Mouse (Mus musculus): Measurements from ENCODE around the gene Cyfip2. TPM values are rescaled to one million over a fixed set of nuclear protein-coding genes. Genes with fewer than 3 reads are reported as not detected.

The Cyfip2 gene
- total RNA-seq, 1 experiment from 2014 or later, result 79.8 TPM

DNA sequence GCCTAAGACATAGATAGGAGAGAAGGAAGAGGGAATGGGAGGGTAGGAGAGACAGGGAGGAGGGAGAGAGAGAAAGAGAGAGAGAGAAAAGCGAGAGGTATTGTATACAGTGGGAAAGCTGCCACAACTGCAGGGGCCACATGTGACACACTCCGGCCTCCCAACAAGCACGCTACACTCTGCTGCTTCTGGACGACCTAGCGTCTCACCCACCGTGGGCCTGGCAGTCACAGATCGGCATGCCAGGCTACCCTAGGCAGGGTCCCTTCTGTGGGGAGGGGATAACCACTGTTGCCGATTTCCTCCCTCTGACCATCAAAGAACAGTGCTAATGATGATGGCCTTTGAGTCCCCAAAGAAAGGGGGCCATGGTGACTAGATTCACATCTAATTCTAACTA, 53.9 kb downstream of the Cyfip2 start:
- ATAC-seq (replicated peaks in 1 of 2; ENCODE audit: insufficient read depth in 1 of 2, low FRiP score in 2 of 2, low TSS enrichment in 1 of 2, low read depth in 1 of 2, poor library complexity in 2 of 2, severe bottlenecking in 2 of 2), result no peak

GRCm38 (mm10) chr11:46258207-46258606, 54.5 kb downstream of the Cyfip2 start:
- no peak for ATAC-seq (replicated peaks in 1 of 2; ENCODE audit: insufficient read depth in 1 of 2, low FRiP score in 2 of 2, low TSS enrichment in 1 of 2, low read depth in 1 of 2, poor library complexity in 2 of 2, severe bottlenecking in 2 of 2)

DNA sequence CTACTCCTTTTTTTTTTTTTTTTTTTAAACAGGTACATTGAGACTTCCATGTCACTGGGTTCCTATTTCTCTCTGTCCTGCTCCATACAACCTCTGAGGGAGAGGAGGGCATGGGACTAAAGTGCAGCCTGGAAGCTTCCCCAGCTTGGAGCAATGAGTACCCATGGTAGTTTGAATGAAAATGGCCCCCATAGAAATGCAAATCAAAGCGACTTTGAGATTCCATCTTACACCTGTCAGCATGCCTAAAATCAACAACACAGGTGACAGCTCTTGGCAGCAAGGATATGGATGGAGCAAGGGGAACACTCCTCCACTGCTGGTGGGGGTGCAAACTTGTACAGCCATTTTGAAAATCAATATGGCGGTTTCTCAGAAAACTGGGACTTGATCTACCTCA, 57.4 kb downstream of the Cyfip2 start:
- no peak for ATAC-seq (replicated peaks in 1 of 2; ENCODE audit: insufficient read depth in 1 of 2, low FRiP score in 2 of 2, low TSS enrichment in 1 of 2, low read depth in 1 of 2, poor library complexity in 2 of 2, severe bottlenecking in 2 of 2)

GRCm38 (mm10) chr11:46251994-46252393, 60.7 kb downstream of the Cyfip2 start:
- peak; percentile 67 to 82 for ATAC-seq (replicated peaks in 1 of 2; ENCODE audit: insufficient read depth in 1 of 2, low FRiP score in 2 of 2, low TSS enrichment in 1 of 2, low read depth in 1 of 2, poor library complexity in 2 of 2, severe bottlenecking in 2 of 2)

GRCm38 (mm10) chr11:46248352-46248751, 64.3 kb downstream of the Cyfip2 start:
- ATAC-seq (replicated peaks in 1 of 2; ENCODE audit: insufficient read depth in 1 of 2, low FRiP score in 2 of 2, low TSS enrichment in 1 of 2, low read depth in 1 of 2, poor library complexity in 2 of 2, severe bottlenecking in 2 of 2), result no peak

DNA sequence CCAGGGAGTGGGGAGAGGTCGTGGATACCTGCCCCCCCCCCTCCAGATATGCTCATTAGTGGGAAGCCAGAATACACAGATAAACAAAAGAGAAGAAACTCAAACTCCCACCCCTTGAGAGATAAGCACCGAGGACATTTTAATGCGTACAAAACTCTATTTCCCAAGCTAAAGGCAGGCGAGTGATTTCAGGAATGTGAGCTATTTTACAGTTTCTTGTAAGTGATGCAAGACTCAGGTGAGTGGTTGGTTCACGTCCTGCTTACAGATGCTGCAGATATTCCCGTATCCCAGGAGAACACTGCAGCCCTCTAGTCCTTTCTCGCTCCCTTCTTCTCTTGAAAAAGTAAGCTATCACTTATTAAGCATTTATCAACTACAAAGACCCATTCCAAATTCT, 66.3 kb downstream of the Cyfip2 start:
- no peak for ATAC-seq (replicated peaks in 1 of 2; ENCODE audit: insufficient read depth in 1 of 2, low FRiP score in 2 of 2, low TSS enrichment in 1 of 2, low read depth in 1 of 2, poor library complexity in 2 of 2, severe bottlenecking in 2 of 2)

- no peak for ATAC-seq (replicated peaks in 1 of 2; ENCODE audit: insufficient read depth in 1 of 2, low FRiP score in 2 of 2, low TSS enrichment in 1 of 2, low read depth in 1 of 2, poor library complexity in 2 of 2, severe bottlenecking in 2 of 2)
Measured at GRCm38 (mm10) chr11:46245926-46246325, 66.7 kb downstream of the Cyfip2 start.

DNA sequence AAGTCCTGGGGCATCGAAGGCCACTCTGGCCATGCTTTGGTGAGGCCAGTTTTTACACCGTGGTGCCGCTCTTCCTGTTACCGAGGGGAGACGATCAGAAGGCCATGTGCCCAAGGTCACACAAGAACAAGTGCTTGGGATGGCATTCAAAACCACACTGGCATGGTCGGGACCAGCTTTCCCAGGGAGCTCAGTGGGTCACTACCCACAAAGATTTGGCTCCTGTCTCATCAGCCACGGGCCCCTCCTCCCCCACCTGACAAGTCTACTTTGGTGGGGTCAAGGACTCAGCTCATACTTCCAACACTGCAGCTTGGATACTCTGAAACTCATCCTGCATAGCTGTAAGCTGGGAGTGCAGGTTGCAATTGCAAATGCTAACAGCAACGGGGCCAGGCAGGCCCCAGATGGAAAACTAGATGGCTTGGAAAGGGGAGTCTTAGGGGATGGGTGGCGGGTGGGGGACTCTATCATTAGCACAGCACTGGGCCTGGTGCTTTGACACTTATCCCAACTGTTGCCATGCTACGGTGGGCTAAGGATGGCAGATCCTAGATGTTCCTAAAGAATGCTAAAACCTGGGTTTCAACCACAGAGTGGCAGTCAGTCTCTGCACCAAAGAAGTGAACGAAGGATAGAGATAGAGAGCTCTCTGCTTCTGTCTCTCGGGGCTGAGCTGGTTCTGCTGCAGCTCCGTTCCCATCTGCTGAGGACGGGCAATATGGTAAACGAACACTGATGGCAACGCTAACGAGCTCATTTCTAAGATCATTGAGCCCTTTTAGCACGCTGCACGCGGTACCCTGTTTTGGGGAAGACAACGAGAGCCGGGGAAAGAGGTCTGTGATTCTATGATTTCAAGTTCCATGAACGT, 67.7 kb downstream of the Cyfip2 start:
- no peak for ATAC-seq (replicated peaks in 1 of 2; ENCODE audit: insufficient read depth in 1 of 2, low FRiP score in 2 of 2, low TSS enrichment in 1 of 2, low read depth in 1 of 2, poor library complexity in 2 of 2, severe bottlenecking in 2 of 2)

DNA sequence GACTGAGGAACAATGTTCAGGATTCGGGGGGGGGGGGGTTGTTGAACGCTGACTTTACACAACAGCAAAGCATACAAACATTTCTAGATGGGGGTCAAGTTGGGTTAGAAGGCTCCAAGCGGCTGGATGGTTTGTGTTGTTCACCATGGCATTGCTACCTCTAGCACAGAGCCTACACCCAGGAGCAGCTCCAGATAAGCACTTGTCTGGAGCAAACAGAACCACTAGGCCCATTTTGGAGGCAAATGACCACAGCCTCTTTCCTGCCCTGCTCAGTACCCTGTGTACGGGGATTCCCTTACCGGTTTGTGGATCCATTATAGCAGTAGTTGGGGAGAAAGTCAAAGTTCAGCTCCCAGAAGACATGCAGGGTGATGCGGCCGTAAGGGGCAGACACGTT, 70.7 kb downstream of the Cyfip2 start:
- no peak for ATAC-seq (replicated peaks in 1 of 2; ENCODE audit: insufficient read depth in 1 of 2, low FRiP score in 2 of 2, low TSS enrichment in 1 of 2, low read depth in 1 of 2, poor library complexity in 2 of 2, severe bottlenecking in 2 of 2)

DNA sequence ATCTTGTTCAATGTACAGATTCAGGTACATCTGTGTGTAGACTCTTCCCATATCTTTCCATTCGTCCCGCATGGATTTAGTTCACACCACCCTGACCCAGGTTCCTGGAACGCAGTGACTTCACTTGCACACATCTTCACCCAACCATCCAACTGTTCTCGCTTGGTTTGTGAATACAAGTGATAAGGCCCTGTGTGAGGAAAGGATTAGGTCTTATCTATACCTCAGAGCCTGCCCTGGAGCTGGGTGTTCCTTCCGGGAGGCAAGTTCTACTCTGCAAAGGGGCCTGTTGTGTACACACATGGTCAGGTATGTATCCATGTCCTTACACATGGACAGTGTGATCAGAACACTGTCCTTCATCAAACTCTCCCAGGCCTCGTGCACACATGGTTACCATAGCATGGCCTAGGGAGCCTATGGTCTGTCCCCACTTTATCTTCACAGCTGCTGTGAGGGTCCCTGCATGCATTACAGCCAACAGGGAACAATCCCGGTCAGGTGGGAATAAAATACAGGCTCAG, 71.4 kb downstream of the Cyfip2 start:
- no peak for ATAC-seq (replicated peaks in 1 of 2; ENCODE audit: insufficient read depth in 1 of 2, low FRiP score in 2 of 2, low TSS enrichment in 1 of 2, low read depth in 1 of 2, poor library complexity in 2 of 2, severe bottlenecking in 2 of 2)

- ATAC-seq (replicated peaks in 1 of 2; ENCODE audit: insufficient read depth in 1 of 2, low FRiP score in 2 of 2, low TSS enrichment in 1 of 2, low read depth in 1 of 2, poor library complexity in 2 of 2, severe bottlenecking in 2 of 2), result 0 out of 4 replicates have a peak, but pooled peaks of 1 of the 2 experiments have one; percentile 33
Measured at GRCm38 (mm10) chr11:46236976-46237375, 75.7 kb downstream of the Cyfip2 start.

GRCm38 (mm10) chr11:46235334-46235733, 77.3 kb downstream of the Cyfip2 start, which contains the start of gene Fndc9:
Gene Fndc9 (plus strand): TSS chr11:46235531.
- ATAC-seq (replicated peaks in 1 of 2; ENCODE audit: insufficient read depth in 1 of 2, low FRiP score in 2 of 2, low TSS enrichment in 1 of 2, low read depth in 1 of 2, poor library complexity in 2 of 2, severe bottlenecking in 2 of 2), result no peak

GRCm38 (mm10) chr11:46233966-46234365, 78.7 kb downstream of the Cyfip2 start:
- no peak for ATAC-seq (replicated peaks in 1 of 2; ENCODE audit: insufficient read depth in 1 of 2, low FRiP score in 2 of 2, low TSS enrichment in 1 of 2, low read depth in 1 of 2, poor library complexity in 2 of 2, severe bottlenecking in 2 of 2)

- ATAC-seq (replicated peaks in 1 of 2; ENCODE audit: insufficient read depth in 1 of 2, low FRiP score in 2 of 2, low TSS enrichment in 1 of 2, low read depth in 1 of 2, poor library complexity in 2 of 2, severe bottlenecking in 2 of 2), result no peak
Measured at GRCm38 (mm10) chr11:46232803-46233202, 79.9 kb downstream of the Cyfip2 start.

GRCm38 (mm10) chr11:46230184-46230583, 82.5 kb downstream of the Cyfip2 start:
- ATAC-seq (replicated peaks in 1 of 2; ENCODE audit: insufficient read depth in 1 of 2, low FRiP score in 2 of 2, low TSS enrichment in 1 of 2, low read depth in 1 of 2, poor library complexity in 2 of 2, severe bottlenecking in 2 of 2), result no peak

- ATAC-seq (replicated peaks in 1 of 2; ENCODE audit: insufficient read depth in 1 of 2, low FRiP score in 2 of 2, low TSS enrichment in 1 of 2, low read depth in 1 of 2, poor library complexity in 2 of 2, severe bottlenecking in 2 of 2), result no peak
Measured at GRCm38 (mm10) chr11:46225345-46225744, 87.3 kb downstream of the Cyfip2 start.

DNA sequence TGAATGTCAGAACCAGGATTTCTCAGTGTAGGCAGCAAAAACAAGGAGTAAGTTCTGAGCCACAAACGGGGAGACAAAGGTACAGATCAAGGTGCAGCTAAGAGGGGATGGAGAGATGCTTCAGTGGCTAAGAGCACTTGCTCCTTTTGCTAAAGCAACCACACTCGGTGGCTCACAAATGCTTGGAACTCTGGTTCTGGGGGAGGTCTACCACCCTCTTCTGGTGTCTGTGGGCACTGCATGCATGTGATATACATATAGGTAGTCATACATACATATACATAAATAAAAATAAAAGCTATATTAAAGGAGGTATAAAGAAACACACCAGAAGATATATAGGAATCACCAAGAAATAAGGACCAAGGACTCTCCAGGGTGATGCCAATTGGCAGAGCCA, 89.1 kb downstream of the Cyfip2 start:
- ATAC-seq (replicated peaks in 1 of 2; ENCODE audit: insufficient read depth in 1 of 2, low FRiP score in 2 of 2, low TSS enrichment in 1 of 2, low read depth in 1 of 2, poor library complexity in 2 of 2, severe bottlenecking in 2 of 2), result no peak

DNA sequence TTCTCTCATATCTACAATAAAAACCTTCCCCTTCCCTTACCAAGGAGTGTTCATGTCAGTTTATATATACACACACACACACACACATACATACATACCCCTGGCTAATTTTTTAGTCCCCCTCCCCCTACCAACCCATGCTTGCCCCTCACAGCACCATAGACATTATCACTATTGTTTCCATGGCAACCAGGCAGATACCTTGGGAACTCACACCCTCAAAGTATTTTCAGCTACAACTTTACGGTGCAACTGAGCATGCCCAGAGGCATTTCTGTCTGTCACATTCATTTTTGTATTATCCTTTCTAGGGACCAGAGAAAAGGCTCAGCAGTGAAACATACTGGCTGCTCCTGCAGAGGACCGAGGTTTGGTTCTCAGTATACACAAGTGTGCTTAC, 92.4 kb downstream of the Cyfip2 start:
- no peak for ATAC-seq (replicated peaks in 1 of 2; ENCODE audit: insufficient read depth in 1 of 2, low FRiP score in 2 of 2, low TSS enrichment in 1 of 2, low read depth in 1 of 2, poor library complexity in 2 of 2, severe bottlenecking in 2 of 2)

DNA sequence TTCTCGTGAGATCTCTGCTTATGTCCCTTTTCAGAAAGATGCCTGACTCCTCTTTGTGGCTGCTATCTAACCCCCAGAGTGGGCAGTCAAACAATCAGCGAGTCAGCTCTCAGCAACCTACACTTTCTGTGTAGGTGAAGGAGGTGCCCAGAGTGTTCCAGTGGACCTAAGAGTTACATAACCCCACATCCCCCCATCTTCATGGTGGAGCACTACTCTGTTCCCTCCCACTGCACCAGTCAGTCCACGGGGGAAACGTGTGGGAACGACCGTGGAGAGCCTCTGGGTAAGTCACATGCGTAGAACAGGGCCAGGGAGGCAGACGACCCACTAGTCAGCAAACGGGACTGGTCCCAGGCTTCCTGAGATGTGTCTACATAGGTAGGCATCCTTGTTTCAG, 93.3 kb downstream of the Cyfip2 start:
- ATAC-seq (replicated peaks in 1 of 2; ENCODE audit: insufficient read depth in 1 of 2, low FRiP score in 2 of 2, low TSS enrichment in 1 of 2, low read depth in 1 of 2, poor library complexity in 2 of 2, severe bottlenecking in 2 of 2), result no peak
